8 mouse cellular contexts compared by ENCODE assay signal in the genomic region with DNA sequence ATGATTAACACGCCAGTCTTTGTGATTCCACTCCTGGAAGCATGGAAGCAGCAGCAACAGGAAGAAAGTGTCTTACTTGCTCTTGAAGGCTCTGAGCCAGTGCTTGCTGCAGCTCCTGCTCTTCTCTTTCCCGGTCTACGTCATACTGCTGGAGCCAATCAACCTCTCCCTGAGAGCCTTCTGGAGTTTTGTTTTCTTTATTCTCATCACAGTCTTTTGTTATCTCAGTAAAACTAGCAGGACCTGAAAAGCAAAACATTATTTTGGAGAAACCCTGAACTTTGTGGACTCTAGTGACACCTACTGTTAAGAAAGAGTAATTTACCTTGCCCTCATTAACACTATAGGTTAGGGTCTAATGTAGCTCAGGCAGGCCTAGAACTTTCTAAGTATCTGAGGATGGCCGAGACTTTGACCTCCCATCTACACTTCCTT. TPM values are rescaled to one million over a fixed set of nuclear protein-coding genes. Genes with fewer than 3 reads are reported as not detected.
DNase-seq lines count a peak whose midpoint lies in the region; ATAC-seq lines count a peak whose summit lies in the region.

No protein-coding gene starts in this region.

- no peaks in the 10 kb centered on the region for H3K4me1 ChIP-seq in embryonic facial prominence, embryonic 11.5 days (ENCODE audit: control insufficient read depth, insufficient read depth, low read length)
- H3K4me1 ChIP-seq in embryonic facial prominence, embryonic 10.5 days: no peaks in the 10 kb centered on the region
- no peaks in the 10 kb centered on the region for H3K4me1 ChIP-seq in heart, embryonic 14.5 days (ENCODE audit: control insufficient read depth in 2 of 2, insufficient read depth in 2 of 2, low read length in 2 of 2)
- no peaks in the 10 kb centered on the region for H3K4me1 ChIP-seq in stomach, embryonic 14.5 days (ENCODE audit: control insufficient read depth, insufficient read depth, low read length)

- H3K27ac ChIP-seq in embryonic facial prominence, embryonic 11.5 days (replicated peaks; ENCODE audit: low read depth, low read length): no peak overlapping the region
- no peak overlapping the region for H3K27ac ChIP-seq in embryonic facial prominence, embryonic 10.5 days (replicated peaks)
- no peak overlapping the region for H3K27ac ChIP-seq in heart, embryonic 14.5 days (replicated peaks in 1 of 2; ENCODE audit: control insufficient read depth in 1 of 2, insufficient read depth in 1 of 2, low read depth in 2 of 2, low read length in 2 of 2)
- no peak overlapping the region for H3K27ac ChIP-seq in stomach, embryonic 14.5 days (ENCODE audit: low read length)

- H3K9ac ChIP-seq in embryonic facial prominence, embryonic 11.5 days (replicated peaks; ENCODE audit: low read length): no peak overlapping the region
- no peak overlapping the region for H3K9ac ChIP-seq in heart, embryonic 14.5 days (ENCODE audit: low read length)
- H3K9ac ChIP-seq in stomach, embryonic 14.5 days (replicated peaks; ENCODE audit: low read depth, low read length): no peak overlapping the region

- no peaks in the 10 kb centered on the region for H3K9me3 ChIP-seq in embryonic facial prominence, embryonic 11.5 days (replicated peaks; ENCODE audit: control insufficient read depth, low read length)
- no peaks in the 10 kb centered on the region for H3K9me3 ChIP-seq in embryonic facial prominence, embryonic 10.5 days
- no peaks in the 10 kb centered on the region for H3K9me3 ChIP-seq in heart, embryonic 14.5 days (ENCODE audit: control insufficient read depth, low read length)
- H3K9me3 ChIP-seq in stomach, embryonic 14.5 days (ENCODE audit: control insufficient read depth, low read depth, low read length): no peaks in the 10 kb centered on the region

- peak; percentile 50 for DNase-seq in embryonic facial prominence, embryonic 11.5 days (ENCODE audit: low spot score)
- no peak for DNase-seq in embryonic facial prominence, embryonic 10.5 days (ENCODE audit: low spot score)
- DNase-seq in urinary bladder, postnatal 36 days (ENCODE audit: low spot score in 2 of 2): peak; percentile 16 to 37
- no peak for DNase-seq in urinary bladder, postnatal 10 days (ENCODE audit: low spot score)
- peak; percentile 31 to 60 for DNase-seq in kidney, postnatal 25 days
- no peak for DNase-seq in adrenal gland, postnatal 10 days

- ATAC-seq in embryonic facial prominence, embryonic 11.5 days (replicated peaks; ENCODE audit: insufficient number of reproducible peaks, low FRiP score, low TSS enrichment, low read depth): no peak
- ATAC-seq in heart, embryonic 14.5 days (ENCODE audit: insufficient number of reproducible peaks, insufficient read depth, low FRiP score, low read depth): peak; percentile 54; the same call in 1 of the 2 replicates
- ATAC-seq in stomach, embryonic 14.5 days (ENCODE audit: insufficient number of reproducible peaks, insufficient read depth, low FRiP score, low read depth): peak; percentile 67

- WGBS in embryonic facial prominence, embryonic 11.5 days: 54% methylated on average over 4 of the region's 4 CpGs
- 71% methylated on average over 4 of the region's 4 CpGs for WGBS in embryonic facial prominence, embryonic 10.5 days
- WGBS in heart, embryonic 14.5 days: 41% methylated on average over 4 of the region's 4 CpGs
- 38% methylated on average over 4 of the region's 4 CpGs for WGBS in stomach, embryonic 14.5 days

- no peak overlapping the region for H3K4me2 ChIP-seq in embryonic facial prominence, embryonic 11.5 days (ENCODE audit: low read depth, low read length)
- H3K4me2 ChIP-seq in heart, embryonic 14.5 days (ENCODE audit: low read length): no peak overlapping the region
- H3K4me2 ChIP-seq in stomach, embryonic 14.5 days (replicated peaks; ENCODE audit: low read depth, low read length): no peak overlapping the region

- no peaks in the 10 kb centered on the region for H3K27me3 ChIP-seq in embryonic facial prominence, embryonic 11.5 days (ENCODE audit: control insufficient read depth, insufficient read depth, low read length)
- H3K27me3 ChIP-seq in embryonic facial prominence, embryonic 10.5 days (replicated peaks; ENCODE audit: low read depth, poor library complexity, severe bottlenecking): no peaks in the 10 kb centered on the region
- H3K27me3 ChIP-seq in heart, embryonic 14.5 days (ENCODE audit: control insufficient read depth, insufficient read depth, low read length): no peaks in the 10 kb centered on the region
- H3K27me3 ChIP-seq in stomach, embryonic 14.5 days (ENCODE audit: control insufficient read depth, insufficient read depth, low read length): no peaks in the 10 kb centered on the region

- H3K36me3 ChIP-seq in embryonic facial prominence, embryonic 11.5 days (replicated peaks; ENCODE audit: control insufficient read depth, insufficient read depth, low read depth, low read length): peaks cover 4% of the 10 kb centered on the region; the same call in 1 of the 2 replicates
- peaks cover 98% of the 10 kb centered on the region for H3K36me3 ChIP-seq in embryonic facial prominence, embryonic 10.5 days (replicated peaks)
- H3K36me3 ChIP-seq in heart, embryonic 14.5 days (ENCODE audit: control insufficient read depth, insufficient read depth, low read length): peaks cover 88% of the 10 kb centered on the region
- peaks cover 56% of the 10 kb centered on the region for H3K36me3 ChIP-seq in stomach, embryonic 14.5 days (ENCODE audit: control insufficient read depth, insufficient read depth, low read length)

- H3K4me3 ChIP-seq in embryonic facial prominence, embryonic 11.5 days (ENCODE audit: low read depth, low read length): no peak overlapping the region
- no peak overlapping the region for H3K4me3 ChIP-seq in embryonic facial prominence, embryonic 10.5 days
- H3K4me3 ChIP-seq in heart, embryonic 14.5 days (ENCODE audit: control insufficient read depth in 1 of 2, insufficient read depth in 1 of 2, low read depth in 1 of 2, low read length in 2 of 2): no peak overlapping the region
- H3K4me3 ChIP-seq in stomach, embryonic 14.5 days (ENCODE audit: low read depth, low read length): no peak overlapping the region

RNA-seq across cellular contexts. Expression of a gene that starts 43.5 kb away (rescaled TPM):
- 0.07 and 0.11 TPM in 2 replicates for polyA plus RNA-seq in embryonic facial prominence, embryonic 11.5 days (2014; fragmentation: Nextera tagmentation; extraction: Ambion mirVana)
- 0.26 and 0.37 TPM in 2 replicates for polyA plus RNA-seq in embryonic facial prominence, embryonic 10.5 days (2016; fragmentation: Nextera tagmentation; extraction: Ambion mirVana)
- 0.27 and 0.38 TPM in 2 replicates for polyA plus RNA-seq in heart, embryonic 14.5 days (2014; fragmentation: Nextera tagmentation; extraction: Ambion mirVana)
- polyA plus RNA-seq in stomach, embryonic 14.5 days (2014; fragmentation: Nextera tagmentation; extraction: Ambion mirVana): 5.9 and 7.7 TPM in 2 replicates
- 1 to 10 TPM; 2.6 to 2.9 TPM for total RNA-seq in adrenal gland, postnatal 10 days (2021)

RNA-seq across cellular contexts. Expression of a gene that starts 53.2 kb away (rescaled TPM):
- 106 and 112 TPM in 2 replicates for polyA plus RNA-seq in embryonic facial prominence, embryonic 11.5 days (2014; fragmentation: Nextera tagmentation; extraction: Ambion mirVana)
- polyA plus RNA-seq in embryonic facial prominence, embryonic 10.5 days (2016; fragmentation: Nextera tagmentation; extraction: Ambion mirVana): 109 and 113 TPM in 2 replicates
- polyA plus RNA-seq in heart, embryonic 14.5 days (2014; fragmentation: Nextera tagmentation; extraction: Ambion mirVana): 29.9 and 32.6 TPM in 2 replicates
- polyA plus RNA-seq in stomach, embryonic 14.5 days (2014; fragmentation: Nextera tagmentation; extraction: Ambion mirVana): 70.3 and 72.3 TPM in 2 replicates
- 10 to 100 TPM; 31.7 to 35.0 TPM for total RNA-seq in adrenal gland, postnatal 10 days (2021)

Comparison
In these comparisons a context has a peak if more than half of its experiments do, and no peak if none do; other contexts are left out.
1. DNase-seq: peak in embryonic facial prominence, embryonic 11.5 days (single experiment), urinary bladder, postnatal 36 days (2 of 2) and kidney, postnatal 25 days (2 of 2); none in embryonic facial prominence, embryonic 10.5 days (single experiment), urinary bladder, postnatal 10 days (single experiment) and adrenal gland, postnatal 10 days (single experiment).